Mouse (Mus musculus): Measurements from ENCODE around the gene Ppp6r2.

The Ppp6r2 gene

DNA sequence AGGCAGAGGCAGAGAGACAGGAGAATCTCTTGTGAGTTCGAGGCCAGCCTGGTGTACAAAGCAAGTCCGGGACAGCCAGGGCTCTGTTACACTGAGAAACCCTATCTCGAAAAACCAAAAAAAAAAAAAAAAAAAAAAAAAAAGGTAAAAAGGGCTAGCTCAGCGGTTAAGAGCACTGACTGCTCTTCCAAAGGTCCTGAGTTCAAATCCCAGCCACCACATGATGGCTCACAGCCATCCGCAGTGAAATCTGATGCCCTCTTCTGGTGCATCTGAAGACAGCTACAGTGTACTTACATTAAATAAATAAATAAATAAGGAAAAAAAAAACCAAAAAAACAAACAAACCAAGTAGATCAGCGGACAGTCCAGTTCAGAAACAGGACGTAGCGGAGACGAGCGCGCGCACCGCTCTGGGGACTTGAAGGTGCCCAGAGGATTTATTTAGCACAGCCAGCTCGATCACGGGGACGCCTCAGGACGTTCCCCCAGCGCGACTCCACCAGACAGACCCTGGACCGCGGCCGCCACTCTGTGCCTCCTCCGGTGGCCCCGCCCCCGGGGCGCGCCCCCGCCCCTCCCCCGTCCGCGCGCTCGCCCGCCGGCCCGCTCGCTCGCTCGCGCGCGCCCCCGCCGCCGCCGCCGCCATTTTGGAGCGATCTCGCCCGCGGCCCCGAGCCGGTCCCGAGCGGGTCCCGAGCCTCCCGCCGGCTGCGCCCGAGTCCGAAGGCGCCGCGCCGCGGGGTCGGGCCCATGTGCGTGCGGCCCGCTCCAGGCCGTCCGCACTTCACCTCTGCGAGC is at the start of gene Ppp6r2:
TSS of gene Ppp6r2 (plus strand) at position 639 of the 801 bp plus-strand sequence.
- peak; percentile 60 for DNase-seq (ENCODE audit: low read depth, low spot score)

DNA sequence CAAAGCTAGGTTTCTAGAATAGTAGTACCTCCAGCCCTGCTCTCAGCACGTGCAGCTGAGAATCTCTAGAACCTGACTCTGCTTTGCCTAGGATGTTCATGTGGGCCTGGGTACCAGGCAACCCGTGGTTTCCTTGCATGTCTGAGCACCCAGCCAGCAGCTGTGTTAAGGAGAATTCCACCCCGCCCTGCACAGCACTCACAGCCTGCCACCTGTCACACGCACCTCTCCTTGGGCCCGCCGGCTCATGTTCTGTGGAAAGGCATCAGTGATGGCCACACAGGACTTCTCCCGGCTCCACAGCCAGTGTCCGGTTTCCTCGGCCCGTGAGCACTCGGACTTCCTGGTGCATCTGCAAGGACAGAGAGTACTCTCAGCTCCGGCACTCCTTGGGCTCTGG is 45.9 kb upstream of the Ppp6r2 start:
- no peak for DNase-seq (ENCODE audit: low read depth, low spot score)

DNA sequence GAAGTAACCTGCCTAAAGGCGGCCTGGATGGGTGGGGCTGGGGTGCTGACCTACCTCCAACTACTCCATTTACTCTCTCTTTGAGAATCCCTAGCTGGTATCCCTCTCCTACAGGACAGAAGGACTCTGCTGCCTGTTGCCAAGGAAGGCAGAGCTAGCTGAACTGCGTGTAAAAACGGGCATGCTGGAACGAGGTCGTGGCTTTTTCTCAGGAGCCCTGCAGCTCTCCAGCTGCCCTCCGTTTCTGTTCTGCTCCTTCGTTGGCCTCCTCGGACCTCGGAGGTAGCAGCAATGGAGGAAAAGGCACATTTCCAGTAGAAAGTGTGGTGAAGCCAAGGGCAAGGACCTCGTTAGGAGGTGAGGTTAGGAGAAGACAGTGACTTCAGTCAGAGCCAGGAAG is 42.4 kb upstream of the Ppp6r2 start:
- DNase-seq (ENCODE audit: low read depth, low spot score) = no peak

DNA sequence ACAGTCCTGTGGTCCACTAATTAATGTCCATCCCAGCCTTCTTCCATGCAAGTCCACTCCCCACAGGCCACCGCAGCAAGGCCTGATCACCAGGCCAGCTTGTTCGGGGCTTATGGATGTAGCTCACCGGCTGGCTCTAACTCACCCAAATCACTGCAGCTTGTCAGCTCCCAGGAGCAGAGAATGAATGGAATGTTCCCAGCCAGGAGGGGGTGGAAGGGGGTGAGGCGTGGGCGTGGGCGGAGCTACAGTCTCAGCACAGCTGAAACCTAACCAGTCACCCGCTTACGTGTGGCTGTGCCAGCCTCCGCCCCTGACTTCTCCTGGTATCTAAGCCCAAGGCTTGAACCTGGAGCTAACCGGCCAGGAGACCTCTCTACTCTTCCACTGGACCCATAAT is 41.9 kb upstream of the Ppp6r2 start:
- DNase-seq (ENCODE audit: low read depth, low spot score) = no peak

DNA sequence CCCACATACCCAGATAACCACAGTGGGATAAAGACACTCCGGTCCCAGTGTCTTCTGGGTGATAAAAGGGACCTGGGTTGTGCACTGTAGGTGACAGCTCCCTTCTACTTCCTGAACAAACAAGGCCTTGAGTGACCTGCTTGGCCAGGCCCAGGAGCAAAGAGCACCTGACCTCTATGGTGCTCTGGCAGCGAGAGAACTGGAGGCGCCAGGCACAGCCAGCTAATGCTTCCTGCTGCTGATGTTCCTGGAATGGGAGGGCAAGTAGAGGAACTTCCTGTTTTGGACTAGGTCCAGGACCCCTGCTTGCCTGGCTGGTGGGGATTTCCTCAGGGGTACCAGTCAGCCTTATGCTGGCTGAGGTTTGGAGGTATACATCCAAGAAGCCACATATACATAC is 41.3 kb upstream of the Ppp6r2 start:
- no peak for DNase-seq (ENCODE audit: low read depth, low spot score)

DNA sequence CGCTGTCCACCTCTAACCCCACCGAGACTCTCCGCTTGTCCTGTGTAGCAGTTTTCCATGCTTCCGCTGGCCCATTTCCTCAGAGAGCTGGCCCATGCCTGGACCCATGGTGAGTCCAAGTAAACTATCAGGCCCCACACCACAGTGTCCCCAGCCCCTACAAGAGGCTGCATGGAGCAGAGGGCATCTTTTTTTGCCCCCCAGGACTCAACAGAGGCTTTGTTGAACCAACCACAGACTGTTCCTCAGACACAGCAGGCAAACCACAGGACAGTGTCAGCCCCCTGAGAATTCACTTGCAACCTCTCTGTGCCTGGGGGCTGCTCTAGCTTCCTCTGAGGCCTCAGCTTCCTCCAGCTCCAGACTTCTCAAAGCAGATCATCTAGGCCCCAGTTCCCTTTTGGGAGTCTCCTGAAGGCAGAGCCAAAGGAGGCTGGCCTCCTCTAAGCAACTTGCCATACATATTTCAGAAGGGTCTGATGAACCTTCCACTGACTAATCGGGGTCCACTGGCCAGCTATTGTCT is 39.8 kb upstream of the Ppp6r2 start:
- no peak for DNase-seq (ENCODE audit: low read depth, low spot score)

DNA sequence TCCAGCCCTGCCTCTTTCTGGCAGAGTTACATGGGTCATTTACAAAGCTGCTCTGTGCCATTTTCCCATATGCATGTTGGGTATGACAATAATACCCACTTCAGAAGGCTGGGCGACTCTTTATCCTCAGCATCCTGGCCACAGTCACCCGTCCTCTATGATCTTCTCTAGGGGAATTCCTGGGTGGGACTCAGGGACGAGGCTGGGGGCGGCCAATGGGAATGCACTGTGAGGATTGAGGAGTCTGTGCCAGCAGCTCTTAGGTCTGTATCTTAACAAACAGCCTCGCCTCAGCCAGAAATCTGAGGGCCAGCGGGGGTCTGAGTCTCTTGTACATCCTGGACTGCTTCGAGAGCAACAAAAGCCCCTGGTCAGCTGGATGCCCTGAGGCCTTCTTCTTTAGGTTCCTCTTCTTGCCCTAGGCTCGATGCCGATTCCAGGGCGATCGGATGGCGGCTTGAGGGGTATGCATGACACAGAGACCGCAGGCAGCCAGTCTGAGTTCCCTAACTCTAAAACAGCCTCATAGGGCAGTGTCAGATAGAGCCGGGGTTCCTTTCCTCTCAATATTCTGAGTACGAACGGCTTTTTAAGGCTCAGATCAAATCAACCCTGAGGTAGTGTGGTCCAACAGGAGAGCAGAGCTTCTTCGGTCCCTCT is 38.9 kb upstream of the Ppp6r2 start:
- no peak for DNase-seq (ENCODE audit: low read depth, low spot score)

DNA sequence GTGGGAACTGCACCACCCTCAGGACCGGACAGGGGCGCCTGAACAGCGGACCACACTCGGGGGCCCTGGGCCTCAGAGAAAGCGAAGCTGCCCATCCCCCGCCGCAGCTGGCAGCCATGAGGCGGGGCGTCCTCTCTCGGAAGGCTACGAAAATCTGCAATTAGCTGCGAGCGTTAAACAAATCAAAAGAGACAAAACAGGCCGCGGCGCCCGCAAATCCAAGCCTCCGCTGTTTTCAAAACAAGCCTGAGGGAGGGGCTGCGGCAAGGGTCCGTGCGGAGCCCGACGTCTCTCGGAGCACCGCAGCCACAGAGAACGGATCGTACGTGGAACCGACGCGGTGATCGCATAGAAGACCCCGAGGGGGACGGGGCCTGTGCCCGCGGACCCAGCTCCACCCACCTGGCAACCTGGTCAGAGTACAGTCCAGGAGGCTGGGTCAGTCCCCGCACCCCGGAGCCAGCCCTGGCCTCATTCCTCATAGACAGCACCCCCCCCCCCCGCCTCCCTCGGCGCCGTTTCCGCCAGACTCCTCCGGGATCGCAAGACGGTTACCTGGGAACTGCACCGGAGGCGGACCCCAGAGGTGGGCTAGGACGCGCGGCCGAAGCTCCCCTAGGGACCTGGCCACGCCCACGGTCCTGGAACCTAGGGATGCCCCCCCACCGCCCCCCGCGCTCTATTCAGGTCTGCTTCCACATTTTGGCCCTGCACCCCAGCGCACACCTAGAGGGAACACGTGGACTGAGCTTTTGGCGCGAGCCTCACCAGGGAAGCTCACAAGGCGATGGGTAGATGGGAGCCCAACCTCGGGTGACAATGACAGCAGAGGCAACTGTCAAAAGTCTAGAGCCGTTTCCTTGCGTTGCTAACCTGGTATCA is 38.1 kb upstream of the Ppp6r2 start:
- DNase-seq (ENCODE audit: low read depth, low spot score) = no peak

DNA sequence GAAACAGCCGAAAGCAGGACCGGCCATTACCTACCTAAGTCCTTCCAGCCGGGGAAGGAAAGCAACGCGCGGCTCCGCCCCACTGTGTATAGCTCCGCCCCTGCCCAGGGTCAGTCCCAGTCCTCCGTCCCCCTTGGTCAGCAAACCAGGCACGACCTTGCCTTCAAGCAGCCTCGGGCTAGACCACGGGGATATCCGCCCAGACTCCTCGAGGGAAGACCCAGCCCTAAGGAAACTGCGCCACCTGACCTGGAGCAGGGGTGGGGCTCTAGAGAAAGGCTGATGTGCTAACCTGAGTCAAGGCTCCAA is 37.5 kb upstream of the Ppp6r2 start:
- no peak for DNase-seq (ENCODE audit: low read depth, low spot score)

DNA sequence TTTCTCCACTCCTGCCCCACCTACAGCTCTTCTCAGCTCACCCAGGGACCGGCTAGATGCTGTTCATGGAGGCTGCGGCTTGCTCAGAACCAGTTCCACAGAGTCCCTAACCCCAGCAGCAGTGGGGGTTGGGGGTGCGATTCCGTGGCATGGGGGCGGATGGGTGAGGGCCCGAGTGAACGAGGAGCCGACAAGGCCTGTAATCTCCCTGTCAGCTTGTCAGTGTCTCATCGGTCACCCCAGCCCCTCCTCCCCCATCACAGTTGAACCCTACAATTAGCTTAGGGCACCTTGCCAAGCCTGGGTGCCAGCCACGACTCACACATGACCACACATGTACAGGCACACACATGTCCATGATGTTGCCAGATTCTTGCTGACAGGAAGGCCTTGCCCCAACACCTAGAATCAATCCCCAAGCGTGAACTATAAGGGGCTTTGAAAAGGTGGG is 36.4 kb upstream of the Ppp6r2 start:
- DNase-seq (ENCODE audit: low read depth, low spot score) = no peak

DNA sequence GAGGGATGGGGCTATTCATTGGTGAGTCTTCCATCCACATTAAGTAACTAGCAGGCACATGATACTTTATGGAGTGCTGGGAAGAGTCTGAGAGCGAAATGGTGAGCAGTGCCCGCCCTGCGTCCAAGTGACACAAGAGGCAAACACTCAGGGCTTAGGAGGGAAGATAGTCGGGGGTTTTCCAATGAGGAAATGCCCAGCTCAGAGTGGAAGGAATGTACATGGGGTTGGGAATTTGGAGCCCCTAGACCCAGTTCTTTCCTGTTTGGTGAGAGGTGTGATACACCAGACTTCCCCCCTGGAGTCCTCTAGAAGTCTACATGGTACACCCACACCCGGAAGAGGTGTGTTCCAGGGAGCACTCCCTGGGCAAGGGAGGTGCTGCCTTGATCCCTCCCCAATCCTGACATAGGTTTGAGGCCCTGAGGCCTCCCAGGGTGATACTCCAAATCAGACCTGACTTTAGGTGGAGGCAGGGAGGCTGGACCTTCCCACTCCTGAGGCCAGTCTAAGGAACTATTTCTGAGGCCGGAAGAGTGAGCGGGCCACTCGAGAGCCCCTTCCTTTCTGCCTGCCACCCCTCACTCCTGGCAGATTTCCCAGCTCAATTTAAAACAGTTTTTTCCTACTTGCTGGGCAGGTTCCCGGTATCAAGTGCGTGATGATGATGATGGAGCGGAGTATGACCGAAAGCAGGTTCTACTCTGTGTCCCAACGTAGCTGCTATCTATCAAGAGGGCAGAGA is 35.8 kb upstream of the Ppp6r2 start:
- no peak for DNase-seq (ENCODE audit: low read depth, low spot score)

DNA sequence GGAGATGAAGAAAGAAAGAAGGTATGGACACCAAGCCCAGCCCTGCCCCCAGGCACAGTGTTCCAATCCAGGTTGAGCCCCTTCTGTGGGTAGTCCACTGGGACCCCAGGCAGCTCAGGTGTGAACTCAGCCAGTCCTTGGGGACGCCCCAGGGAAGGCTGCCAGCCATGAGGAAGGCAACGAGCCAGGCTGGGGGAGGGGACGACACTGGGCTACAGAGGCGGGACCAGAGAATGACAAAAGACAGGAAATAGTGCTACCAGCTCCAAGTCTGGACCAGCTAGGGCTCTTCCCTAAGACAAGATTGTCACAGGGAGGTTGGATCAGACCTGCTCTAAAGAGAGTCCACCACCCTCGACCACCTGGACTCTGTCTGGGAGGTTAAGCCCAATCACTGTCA is 34.2 kb upstream of the Ppp6r2 start:
- no peak for DNase-seq (ENCODE audit: low read depth, low spot score)

DNA sequence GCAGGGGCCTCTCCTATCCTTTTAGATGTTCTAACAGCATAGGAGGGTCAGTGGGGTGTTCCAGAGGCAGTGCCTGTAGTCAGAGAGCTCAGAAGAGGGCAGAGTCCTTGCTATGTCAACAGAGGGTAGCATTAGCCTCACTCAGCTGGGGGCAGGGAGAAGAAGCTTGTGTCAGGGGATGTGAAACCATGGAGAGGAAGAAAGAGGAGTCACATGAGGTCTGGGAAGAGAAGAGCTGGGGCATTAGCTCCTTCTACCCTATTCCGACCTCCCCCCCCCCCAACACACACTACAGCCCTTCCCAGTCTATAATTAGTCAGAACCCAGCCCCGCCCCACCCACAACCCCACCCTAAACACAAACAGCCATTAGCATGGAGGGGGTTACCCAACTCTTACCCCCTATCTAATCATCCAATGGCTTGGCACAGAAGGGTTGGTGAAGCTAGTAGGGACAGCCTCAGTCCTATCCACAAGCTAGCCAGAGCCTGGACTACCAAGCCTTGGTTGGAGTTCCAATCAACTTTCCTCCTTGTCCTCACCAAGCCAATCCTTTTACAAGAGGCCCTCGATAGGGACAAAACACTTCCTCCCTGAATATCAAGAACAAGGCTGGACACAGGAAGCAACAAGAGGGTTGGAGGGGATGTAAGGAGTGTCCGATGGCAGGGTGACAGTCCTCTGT is 33.6 kb upstream of the Ppp6r2 start:
- no peak for DNase-seq (ENCODE audit: low read depth, low spot score)

DNA sequence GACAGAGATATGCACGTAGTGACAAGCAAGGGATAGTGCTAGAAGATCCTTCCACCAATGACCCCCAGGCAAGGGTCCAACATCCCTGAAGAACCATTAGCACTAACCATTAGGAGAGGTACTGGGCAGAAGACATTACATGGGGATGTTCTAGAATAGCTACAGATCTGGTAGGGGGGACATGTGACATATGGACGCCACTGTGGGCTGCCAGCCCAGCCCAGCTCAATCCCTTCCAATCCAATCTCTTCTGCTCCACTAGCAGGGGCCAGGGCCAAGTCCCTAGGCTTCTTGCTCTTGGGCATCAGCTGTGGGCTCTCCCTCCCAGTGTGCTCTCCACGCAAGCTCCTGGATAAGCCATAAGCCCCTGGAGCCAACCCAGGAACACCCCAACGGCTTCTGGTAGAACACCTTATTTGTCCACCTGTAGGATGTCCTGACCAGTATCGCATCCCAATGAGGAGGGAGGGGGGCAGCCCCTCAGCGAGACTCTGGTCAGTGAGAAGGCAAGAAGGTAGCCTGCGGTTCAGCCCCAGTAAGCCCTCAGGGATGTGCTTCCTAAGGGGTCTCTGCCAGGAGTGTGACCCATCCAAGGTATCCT is 33.0 kb upstream of the Ppp6r2 start:
- no peak for DNase-seq (ENCODE audit: low read depth, low spot score)

DNA sequence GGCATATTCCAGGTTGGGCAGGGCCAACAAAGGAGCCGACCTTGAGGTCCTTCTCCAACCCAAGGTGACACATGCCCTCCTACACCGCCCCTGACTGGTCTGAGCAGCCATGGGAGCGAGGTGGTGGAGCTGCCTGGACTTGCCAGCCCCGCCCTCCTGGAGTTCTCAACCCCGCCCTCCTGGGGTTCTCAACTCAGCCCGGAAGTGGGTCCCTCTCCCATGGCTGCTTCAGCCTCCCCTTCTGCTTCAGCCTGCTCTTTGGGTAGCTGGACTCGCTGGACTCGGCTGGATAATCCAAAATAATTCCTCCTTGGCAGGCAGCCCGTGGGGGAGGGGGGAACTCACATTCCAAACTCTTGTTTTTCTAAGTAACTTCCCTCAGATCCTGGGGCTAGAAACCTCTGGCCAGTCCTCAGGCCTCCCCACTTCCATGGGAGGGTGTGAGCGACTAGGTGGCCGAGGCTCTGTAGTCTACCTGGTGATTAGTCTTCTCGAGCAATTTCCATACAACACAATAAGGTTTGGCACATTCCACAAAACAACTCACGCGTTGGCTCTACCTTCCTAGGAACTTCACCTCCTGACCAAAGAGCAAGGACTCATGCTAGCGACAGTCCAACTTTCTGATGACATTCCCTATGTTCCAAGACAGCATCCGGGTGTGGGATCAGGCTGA is 32.3 kb upstream of the Ppp6r2 start:
- DNase-seq (ENCODE audit: low read depth, low spot score) = no peak

DNA sequence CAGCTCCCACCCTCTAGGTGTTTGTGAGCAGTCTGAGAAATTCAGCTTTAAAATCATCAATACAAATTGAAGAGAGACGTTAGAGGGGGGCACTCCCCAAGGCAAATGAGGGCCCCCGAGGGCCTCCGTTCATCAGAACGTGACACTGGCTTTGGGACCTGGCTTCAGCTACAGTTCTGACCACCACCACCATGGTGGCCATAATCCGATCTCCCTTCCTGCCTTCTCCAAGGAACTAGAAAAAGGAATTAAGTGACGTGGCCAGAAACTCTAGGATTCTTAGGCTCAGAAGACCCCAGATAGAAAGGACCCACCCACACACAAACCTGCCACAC is 31.8 kb upstream of the Ppp6r2 start:
- DNase-seq (ENCODE audit: low read depth, low spot score) = no peak

DNA sequence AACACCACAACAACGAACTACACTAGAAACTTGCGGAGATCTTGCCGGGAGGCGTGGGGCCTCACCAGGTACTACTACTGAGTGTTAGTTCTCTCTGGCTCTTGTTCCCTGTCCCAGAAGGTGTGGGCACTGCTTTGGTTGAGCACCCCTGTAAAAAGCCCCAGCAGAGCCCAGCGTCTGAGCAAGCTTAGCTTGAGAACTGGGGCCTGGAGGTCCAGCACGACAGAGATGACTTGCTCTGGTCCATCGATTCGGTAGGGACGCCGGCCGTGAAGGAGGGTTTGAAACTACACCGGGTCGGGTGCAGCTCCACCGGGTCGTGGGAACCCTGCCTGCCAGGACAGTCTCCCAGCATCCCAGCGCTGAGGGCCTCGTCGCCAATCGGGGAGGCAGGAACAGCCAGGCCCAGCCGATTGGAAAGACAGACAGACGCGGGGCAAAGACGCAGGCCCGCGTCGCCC is 31.2 kb upstream of the Ppp6r2 start:
- DNase-seq (ENCODE audit: low read depth, low spot score) = no peak

DNA sequence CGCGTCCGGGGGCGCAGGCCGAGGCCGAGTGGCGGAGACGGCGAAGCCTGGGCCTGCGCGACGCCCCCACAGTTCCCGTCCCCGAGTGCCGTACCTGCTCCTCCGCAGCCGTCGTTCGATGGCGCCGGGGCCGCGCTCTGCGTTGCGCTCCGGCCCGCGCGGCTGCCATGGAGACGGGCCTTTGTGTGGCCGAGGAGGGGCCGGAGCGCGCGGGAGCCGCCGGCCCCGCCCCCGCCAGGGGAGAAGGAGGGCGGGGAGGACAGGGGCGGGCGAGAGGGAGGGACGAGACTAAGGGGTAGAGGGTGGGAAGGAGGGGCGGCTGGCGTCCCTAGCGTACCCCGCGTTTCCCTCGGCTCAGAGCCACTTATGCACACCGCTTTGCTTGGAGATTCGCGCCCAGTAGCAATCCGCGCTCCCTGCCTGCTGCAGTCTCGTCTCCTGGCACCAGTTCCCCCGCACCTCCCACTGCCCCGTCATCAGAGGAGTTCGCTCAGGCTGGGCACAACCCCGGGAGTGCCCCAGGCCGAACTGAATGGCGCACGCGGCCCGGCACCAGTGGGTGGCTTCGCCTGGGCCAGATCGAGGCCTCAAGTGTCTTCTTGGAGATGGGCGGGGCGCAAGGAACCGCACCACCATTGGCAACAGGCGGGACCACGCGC is 30.7 kb upstream of the Ppp6r2 start, which contains the start of gene Plxnb2:
TSS of gene Plxnb2 (minus strand) at position 218 of the 659 bp plus-strand sequence.
- DNase-seq (ENCODE audit: low read depth, low spot score) = no peak

DNA sequence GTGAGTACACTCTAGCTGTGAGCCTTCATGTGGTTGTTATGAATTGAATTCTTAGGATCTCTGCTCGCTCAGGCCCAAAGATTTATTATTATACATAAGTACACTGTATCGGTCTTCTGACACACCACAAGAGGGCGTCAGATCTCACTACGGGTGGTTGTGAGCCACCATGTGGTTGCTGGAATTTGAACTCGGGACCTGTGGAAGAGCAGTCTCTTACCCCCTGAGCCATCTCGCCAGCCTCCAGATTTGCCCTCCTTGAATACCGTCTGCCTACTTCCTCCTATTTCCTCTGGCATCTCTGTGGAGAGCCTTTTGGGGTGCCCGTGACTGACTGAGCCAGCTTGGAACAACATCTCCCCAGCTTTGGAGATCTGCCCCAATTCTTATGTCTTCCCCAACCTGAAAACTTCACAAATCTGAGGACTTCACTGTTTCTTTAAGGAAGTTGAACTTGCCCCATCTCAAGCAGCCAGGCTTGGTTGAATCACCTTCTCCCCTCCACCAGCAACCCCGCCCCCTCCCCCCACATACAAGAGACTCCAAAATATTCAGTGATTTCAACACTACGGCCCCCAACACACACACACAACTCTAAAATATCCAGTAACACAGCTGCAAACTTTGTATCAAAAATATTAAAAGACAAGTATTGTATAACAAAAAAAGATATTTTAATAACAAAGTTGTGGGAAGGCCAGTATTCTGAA is 29.6 kb upstream of the Ppp6r2 start:
- DNase-seq (ENCODE audit: low read depth, low spot score) = no peak

All from c-Kit-negative CD71-positive TER-119-positive erythroid progenitor cells, embryonic 14.5 days (primary cell).